Mouse (Mus musculus) fibroblast of lung, adult 2 months (primary cell): ENCODE data around the gene Akap7.
A peak's percentile ranks its signal among the peaks of the same experiment; 100 is the strongest.
"Not testable (repeated sequence)": the region's sequence is repeated elsewhere in the genome, so short reads cannot be mapped to it uniquely, and the experiment has no call there.

Experiments
- DNase-seq: peaks from one replicate; pipeline ENCODE4 v3.0.0-alpha.2; 2011; ENCODE audit warnings: low read depth

The Akap7 gene

GRCm38 (mm10) chr10:25186240-25186639 lies 121.4 kb downstream of the Akap7 start:
- not testable (repeated sequence) for DNase-seq

GRCm38 (mm10) chr10:25185691-25186090 lies 122.0 kb downstream of the Akap7 start:
- DNase-seq: no peak

DNA sequence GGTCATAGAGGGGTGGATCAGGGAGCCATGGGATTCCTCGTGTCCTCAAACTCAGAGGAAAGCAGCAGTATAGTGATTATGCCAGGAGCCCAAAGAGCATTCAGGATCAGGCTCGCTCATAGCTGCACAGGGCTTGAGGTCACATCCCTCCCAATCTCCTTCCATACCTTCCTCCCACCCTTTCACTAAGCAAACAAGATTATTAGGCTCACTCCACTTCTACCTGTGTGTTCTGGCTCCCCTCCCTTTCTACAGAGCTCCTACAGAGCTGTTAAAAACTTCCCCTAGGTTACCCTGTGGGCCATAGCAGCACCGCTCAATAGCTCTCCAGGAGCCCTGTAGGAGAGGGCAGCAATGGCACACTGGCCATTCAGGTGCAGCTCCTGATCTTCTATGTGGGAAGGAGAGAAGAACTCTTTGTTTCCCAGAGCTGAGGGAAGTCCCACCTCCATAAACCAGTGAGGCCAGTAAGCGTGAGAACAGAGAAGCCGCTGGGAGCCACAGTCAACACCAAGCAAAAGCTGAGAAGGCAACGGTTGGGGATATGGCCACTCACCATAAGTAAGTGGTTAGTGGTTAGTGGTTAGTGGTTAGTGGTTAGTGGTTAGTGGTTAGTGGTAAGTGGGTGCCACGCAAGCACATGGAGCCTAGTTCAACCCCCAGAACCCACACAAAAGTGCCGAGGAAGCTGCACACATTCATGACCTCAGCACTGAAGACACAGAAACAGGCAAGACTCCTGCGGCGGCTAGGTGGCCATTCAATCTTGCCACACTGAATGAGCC lies 122.7 kb downstream of the Akap7 start:
- DNase-seq: no peak

GRCm38 (mm10) chr10:25183271-25183670 lies 124.4 kb downstream of the Akap7 start:
- no peak for DNase-seq

DNA sequence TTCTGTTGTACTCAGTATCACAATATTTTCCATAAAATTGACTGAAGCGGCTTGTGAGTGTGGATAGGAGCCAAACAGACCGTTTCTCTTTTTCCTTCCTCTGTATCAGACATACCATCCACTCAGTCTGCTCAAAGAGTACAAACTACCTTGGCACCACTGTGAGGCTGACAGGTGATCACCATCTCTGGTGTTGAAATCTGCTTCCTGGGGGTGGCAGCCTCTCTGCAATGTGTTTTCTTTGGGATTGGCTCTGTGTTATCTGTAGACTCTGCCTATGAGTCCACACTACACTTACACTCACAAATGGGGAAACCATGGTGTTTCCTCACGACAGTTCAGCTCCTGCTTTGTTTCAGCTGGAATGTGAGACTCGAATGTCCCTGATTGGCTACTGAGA lies 128.6 kb downstream of the Akap7 start:
- DNase-seq: no peak

GRCm38 (mm10) chr10:25177270-25177669 lies 130.4 kb downstream of the Akap7 start:
- no peak for DNase-seq

DNA sequence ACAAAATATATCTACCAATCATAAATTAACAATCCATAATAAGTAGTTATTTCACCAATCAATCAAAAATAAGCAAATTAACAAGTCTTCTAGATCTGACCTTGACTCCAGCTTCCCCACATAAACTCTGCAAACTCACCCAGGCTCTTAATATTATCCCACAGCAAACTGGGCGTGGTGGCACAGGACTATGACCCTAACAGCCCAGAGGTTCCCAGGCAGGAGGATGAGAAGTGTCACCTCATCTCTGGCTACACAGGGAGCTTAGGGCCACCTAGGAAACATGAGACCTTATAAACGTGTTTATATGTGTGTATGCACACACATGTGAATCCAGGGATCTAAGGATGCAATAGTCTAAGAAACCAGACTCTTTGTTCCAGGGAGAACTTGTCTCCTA lies 132.8 kb downstream of the Akap7 start:
- DNase-seq: no peak

DNA sequence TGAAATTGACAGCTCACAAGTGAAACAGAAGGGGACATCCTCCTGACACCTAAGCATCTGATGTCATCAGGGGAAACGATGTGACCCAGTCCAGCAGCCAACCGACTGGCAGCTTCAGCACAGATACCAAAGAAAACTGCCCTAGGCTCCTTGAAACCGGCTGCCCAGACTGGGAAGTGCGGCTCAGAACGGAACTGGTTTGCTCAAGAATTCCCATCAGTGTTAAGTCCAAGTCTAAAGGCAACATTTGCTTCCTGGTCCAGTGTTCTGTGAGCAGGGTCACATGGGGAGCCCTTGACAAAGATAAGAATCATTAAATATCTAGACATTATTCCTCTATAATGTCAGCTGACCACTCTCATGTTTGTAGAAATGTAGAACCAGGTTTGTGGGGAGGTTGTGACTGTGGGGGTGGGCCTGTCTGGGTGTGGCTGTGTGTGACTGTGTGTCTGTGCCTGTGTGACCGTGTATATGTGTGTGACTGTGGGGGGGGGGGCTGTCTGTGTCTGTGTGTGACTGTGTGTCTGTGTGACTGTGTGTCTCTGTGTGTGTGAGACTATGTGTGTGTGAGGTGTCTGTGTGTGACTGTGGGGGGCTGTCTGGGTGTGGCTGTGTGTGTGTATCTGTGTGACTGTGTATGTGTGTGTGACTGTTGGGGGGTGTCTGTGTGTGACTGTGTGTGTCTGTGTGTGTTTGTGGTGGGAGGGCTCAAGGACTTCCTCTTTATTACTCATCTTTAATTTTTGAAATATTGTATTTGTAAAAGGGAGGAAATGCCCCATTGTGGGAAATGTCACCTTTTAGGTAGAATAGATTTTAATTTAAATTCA lies 140.1 kb downstream of the Akap7 start:
- no peak for DNase-seq

DNA sequence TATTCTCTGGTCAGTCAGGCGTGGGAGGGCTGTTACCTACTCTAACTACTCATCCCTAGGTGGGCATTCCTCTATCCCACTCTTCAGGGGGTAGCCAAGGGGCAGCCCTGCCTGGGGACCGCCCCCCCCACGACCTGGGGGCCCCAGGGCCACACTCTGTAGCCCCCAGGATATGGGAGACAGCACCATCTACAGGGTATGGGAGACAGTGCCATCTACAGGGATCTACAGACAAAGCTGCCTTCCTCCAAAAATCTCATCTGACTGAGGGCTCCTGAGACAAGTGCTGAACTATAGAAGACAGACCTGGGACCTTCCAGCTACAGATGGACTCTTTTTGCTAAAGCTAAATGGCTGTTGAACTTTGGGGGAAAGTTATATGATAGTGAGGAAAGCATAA lies 144.2 kb downstream of the Akap7 start:
- DNase-seq: not testable (repeated sequence)

DNA sequence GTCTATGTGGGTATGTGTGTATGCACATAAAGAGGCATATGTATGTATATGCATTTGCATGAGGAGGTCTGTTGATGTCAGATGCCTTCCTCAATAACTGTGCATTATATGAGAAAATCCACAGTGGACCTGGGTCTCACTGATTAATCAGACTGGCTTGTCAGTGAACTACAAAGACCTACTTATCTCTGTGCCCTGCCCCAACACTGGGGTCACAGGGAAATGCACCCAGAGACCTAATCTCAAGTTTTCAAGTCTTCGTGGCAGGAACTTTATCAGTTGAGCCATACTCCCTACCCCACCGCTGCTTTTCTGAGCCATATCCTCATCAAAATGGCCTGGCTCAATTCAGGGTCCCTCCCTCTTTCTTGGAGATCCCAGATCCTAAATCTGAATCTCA lies 146.0 kb downstream of the Akap7 start:
- DNase-seq: no peak

GRCm38 (mm10) chr10:25158651-25159050 lies 149.0 kb downstream of the Akap7 start:
- no peak for DNase-seq

DNA sequence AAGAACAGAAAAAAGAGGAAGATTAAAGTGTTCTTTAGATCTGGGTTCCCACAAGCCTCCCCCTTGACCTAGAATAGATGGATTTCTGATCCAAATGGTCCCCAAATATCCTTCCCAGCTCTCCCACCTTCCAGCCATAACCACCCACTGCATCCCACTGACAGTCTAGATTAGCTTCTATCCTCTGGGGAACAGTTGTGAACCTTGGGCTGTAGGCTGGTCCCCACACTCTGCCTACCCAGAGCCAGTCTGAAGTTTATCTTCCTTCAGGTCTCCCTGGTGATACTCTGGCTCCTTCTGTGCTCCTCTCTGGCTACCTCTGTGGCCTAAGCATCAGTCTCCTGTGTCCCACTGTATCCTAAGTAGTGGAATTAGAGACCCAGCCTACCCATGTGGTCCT lies 150.3 kb downstream of the Akap7 start:
- DNase-seq: no peak

DNA sequence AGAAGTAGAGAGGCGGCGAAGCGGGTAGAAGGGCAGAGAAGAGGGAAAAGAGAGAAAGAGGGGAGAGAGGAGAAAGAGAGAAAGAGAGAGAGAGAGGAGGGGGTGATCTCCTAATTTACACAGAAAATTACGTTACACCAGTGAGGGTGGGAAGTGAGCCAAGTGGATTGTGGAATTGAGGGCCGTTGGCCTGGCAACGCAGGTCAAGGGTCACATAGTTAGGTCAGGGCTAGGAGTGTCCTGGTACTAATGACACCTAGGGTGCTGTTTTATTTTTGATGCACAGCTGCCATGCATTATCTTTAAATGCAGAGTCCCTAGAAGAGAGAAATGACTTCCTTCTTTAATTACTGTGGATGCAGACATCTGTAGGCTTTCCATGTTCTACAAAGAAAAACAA lies 153.4 kb downstream of the Akap7 start:
- DNase-seq: no peak

- no peak for DNase-seq
Observed at GRCm38 (mm10) chr10:25151172-25151800, 156.4 kb downstream of the Akap7 start.

GRCm38 (mm10) chr10:25145851-25146250 lies 161.8 kb downstream of the Akap7 start:
- DNase-seq: no peak

- DNase-seq: no peak
Observed at GRCm38 (mm10) chr10:25144787-25145761, 162.6 kb downstream of the Akap7 start.

- no peak for DNase-seq
Observed at GRCm38 (mm10) chr10:25141781-25142180, 165.9 kb downstream of the Akap7 start.

DNA sequence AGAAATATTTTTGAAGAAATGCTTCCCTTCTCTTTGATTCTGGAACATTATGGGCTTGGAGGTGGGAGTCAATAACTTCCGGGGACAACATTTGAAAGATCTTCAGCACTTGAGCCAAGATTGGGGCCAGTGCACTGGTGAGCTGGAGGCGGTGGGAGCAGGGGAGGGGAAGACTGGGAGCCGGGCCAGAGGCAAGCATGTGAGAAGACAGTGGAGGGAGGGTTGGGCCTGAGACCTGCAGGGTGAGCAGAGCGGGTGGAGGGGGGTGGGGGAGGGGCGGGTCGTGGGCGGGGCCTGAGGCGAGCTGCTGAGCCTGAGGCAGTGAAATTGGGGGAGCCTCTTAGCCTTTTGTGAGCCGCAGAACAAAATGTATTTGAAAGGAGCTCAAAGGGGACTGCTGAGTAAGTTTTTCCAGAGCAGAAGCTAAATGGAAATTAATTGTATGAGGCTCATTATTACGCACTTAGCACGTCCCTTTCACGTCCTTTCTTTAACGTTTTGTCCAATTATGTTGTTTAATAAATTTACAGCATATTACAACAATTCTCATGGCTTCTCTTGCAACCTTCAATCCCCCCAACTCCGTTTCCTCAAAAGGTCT lies 167.4 kb downstream of the Akap7 start:
- no peak for DNase-seq

- no peak for DNase-seq
Observed at GRCm38 (mm10) chr10:25133581-25133980, 174.1 kb downstream of the Akap7 start.

GRCm38 (mm10) chr10:25128455-25128863 lies 179.2 kb downstream of the Akap7 start:
- DNase-seq: peak; percentile 60

- no peak for DNase-seq
Observed at GRCm38 (mm10) chr10:25126035-25126434, 181.6 kb downstream of the Akap7 start.
